Comparison of ENCODE assay signal across 8 mouse cellular contexts in the genomic region with DNA sequence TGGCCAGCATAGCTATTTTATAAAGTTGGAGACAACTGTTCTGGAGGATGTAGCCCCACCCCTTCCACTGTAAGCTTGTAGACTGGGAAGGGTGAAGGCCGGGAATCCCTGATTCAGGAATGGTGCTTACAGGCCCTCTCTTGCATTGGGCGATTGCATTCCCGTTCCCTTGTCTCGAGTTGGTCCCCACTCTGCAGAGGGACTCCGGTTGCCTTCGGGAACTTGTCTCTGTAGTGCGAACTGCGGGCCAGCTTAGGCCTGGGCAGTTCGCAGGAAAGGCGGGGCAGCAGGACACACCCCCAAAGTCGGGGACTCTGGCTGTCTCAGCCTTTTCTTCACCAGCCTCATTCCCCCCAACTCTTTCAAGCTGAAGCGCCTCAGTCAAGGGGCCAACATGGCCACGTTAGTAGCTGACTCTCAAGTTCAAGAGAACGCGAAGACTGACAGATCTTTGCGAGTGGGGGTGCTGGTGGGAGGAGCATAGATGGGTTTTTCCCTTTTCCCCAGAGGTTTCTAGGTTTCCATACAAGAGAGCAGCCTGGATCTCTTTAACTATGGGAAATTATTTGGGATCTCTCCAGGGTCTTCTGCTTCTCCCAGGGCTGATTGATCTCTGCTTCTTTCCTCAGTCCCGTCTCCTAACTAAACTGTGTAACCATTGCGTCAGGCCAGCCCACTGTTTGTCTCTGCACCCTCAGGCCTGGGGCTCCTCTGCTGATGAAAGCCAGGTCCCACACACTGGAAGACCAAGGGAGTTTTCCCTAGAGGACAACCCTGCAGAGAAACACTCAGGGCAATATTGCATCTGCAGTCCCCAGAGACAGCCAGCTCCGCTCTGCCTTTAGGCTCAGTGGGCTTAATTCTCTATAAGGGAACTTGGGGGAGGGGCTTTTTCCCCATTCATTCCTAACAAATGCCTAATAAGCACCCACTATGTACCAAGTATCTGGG. TPM values are rescaled to one million over a fixed set of nuclear protein-coding genes. Genes with fewer than 3 reads are reported as not detected.
DNase-seq lines count a peak whose midpoint lies in the region; ATAC-seq lines count a peak whose summit lies in the region.

No protein-coding gene starts in this region.

- H3K36me3 ChIP-seq in embryonic facial prominence, embryonic 14.5 days (ENCODE audit: control insufficient read depth, insufficient read depth, low read length), result peaks cover 42% of the 10 kb centered on the region
- H3K36me3 ChIP-seq in limb, embryonic 13.5 days, result peaks cover 46% of the 10 kb centered on the region
- peaks cover 19% of the 10 kb centered on the region for H3K36me3 ChIP-seq in midbrain, embryonic 11.5 days (ENCODE audit: control insufficient read depth, insufficient read depth, low read length)

- ATAC-seq in embryonic facial prominence, embryonic 14.5 days (ENCODE audit: low read depth), result peak; percentile 48
- ATAC-seq in limb, embryonic 13.5 days (ENCODE audit: low FRiP score, low read depth), result peak; percentile 64
- peak; percentile 41 for ATAC-seq in midbrain, embryonic 11.5 days (ENCODE audit: low FRiP score)
- no peak; the same call in 1 of the 2 replicates for ATAC-seq in monocyte, adult 5-6 weeks (replicated peaks; ENCODE audit: insufficient number of reproducible peaks, low FRiP score, low TSS enrichment, poor library complexity, severe bottlenecking)

- peaks cover 27% of the 10 kb centered on the region for H3K4me1 ChIP-seq in embryonic facial prominence, embryonic 14.5 days (ENCODE audit: control insufficient read depth, insufficient read depth, low read length)
- H3K4me1 ChIP-seq in limb, embryonic 13.5 days, result peaks cover 44% of the 10 kb centered on the region
- peaks cover 37% of the 10 kb centered on the region for H3K4me1 ChIP-seq in midbrain, embryonic 11.5 days (ENCODE audit: control insufficient read depth, insufficient read depth, low read length)

- DNase-seq in CD8-positive naive resting alpha-beta T cell, adult 2 months (ENCODE audit: low read depth in 2 of 2, low spot score in 2 of 2), result peak; percentile 37 to 49
- DNase-seq in T-cell, adult 2 months (ENCODE audit: low spot score), result peak; percentile 59
- DNase-seq in embryonic facial prominence, embryonic 14.5 days (ENCODE audit: low spot score), result peak; percentile 72
- DNase-seq in heart, postnatal 4 days, result peak; percentile 69
- DNase-seq in midbrain, embryonic 11.5 days (ENCODE audit: low spot score, missing footprints), result peak; percentile 98
- peak; percentile 21 for DNase-seq in telencephalon, adult 2 months (ENCODE audit: low read depth, low spot score)

- WGBS in embryonic facial prominence, embryonic 14.5 days, result 2% methylated on average over 18 of the region's 19 CpGs
- 3% methylated on average over 19 of the region's 19 CpGs for WGBS in limb, embryonic 13.5 days
- WGBS in midbrain, embryonic 11.5 days, result 3% methylated on average over 19 of the region's 19 CpGs

- no peaks in the 10 kb centered on the region for H3K27me3 ChIP-seq in embryonic facial prominence, embryonic 14.5 days (replicated peaks; ENCODE audit: control insufficient read depth, insufficient read depth, low read length)
- no peaks in the 10 kb centered on the region for H3K27me3 ChIP-seq in limb, embryonic 13.5 days
- H3K27me3 ChIP-seq in midbrain, embryonic 11.5 days (ENCODE audit: control insufficient read depth, insufficient read depth, low read length), result no peaks in the 10 kb centered on the region

- H3K9me3 ChIP-seq in embryonic facial prominence, embryonic 14.5 days (ENCODE audit: control insufficient read depth, low read length), result no peaks in the 10 kb centered on the region
- H3K9me3 ChIP-seq in limb, embryonic 13.5 days, result no peaks in the 10 kb centered on the region
- no peaks in the 10 kb centered on the region for H3K9me3 ChIP-seq in midbrain, embryonic 11.5 days (ENCODE audit: control insufficient read depth, low read length)

- H3K4me3 ChIP-seq in embryonic facial prominence, embryonic 14.5 days (ENCODE audit: low read depth, low read length), result peak overlapping the region; percentile 59
- peak overlapping the region; percentile 70 for H3K4me3 ChIP-seq in limb, embryonic 13.5 days
- H3K4me3 ChIP-seq in midbrain, embryonic 11.5 days (ENCODE audit: low read depth, low read length), result peak overlapping the region; percentile 64

- H3K27ac ChIP-seq in embryonic facial prominence, embryonic 14.5 days (replicated peaks; ENCODE audit: low read depth, low read length), result peak overlapping the region; percentile 98
- peak overlapping the region; percentile 85 for H3K27ac ChIP-seq in limb, embryonic 13.5 days
- peak overlapping the region; percentile 42 for H3K27ac ChIP-seq in midbrain, embryonic 11.5 days (ENCODE audit: low read depth, low read length)

- peak overlapping the region; percentile 95 for H3K4me2 ChIP-seq in embryonic facial prominence, embryonic 14.5 days (ENCODE audit: low read depth, low read length)
- peak overlapping the region; percentile 95 for H3K4me2 ChIP-seq in limb, embryonic 13.5 days (replicated peaks)
- H3K4me2 ChIP-seq in midbrain, embryonic 11.5 days, result peak overlapping the region; percentile 93

- H3K9ac ChIP-seq in embryonic facial prominence, embryonic 14.5 days (ENCODE audit: low read depth, low read length), result peak overlapping the region; percentile 68
- H3K9ac ChIP-seq in limb, embryonic 13.5 days, result peak overlapping the region; percentile 69
- peak overlapping the region; percentile 53 for H3K9ac ChIP-seq in midbrain, embryonic 11.5 days (ENCODE audit: low read length)

RNA-seq across cellular contexts. Expression of gene Mbd6, which starts 2.4 kb away (rescaled TPM):
- 15.8 and 17.6 TPM in 2 replicates for polyA plus RNA-seq in embryonic facial prominence, embryonic 14.5 days (2014; fragmentation: Nextera tagmentation; extraction: Ambion mirVana)
- total RNA-seq in heart, postnatal 4 days (2021), result 10 to 100 TPM; 41.7 to 43.2 TPM
- polyA plus RNA-seq in limb, embryonic 13.5 days (2015; fragmentation: Nextera tagmentation; extraction: Ambion mirVana), result 15.0 and 16.7 TPM in 2 replicates
- 12.3 and 16.3 TPM in 2 replicates for polyA plus RNA-seq in midbrain, embryonic 11.5 days (2014; fragmentation: Nextera tagmentation; extraction: Ambion mirVana)
- 4.2 to 15.5 TPM (median 12.1 TPM) in 3 replicates for total RNA-seq in monocyte, adult 5-6 weeks (2017)

RNA-seq across cellular contexts. Expression of gene Mars, which starts 20.4 kb away (rescaled TPM):
- polyA plus RNA-seq in embryonic facial prominence, embryonic 14.5 days (2014; fragmentation: Nextera tagmentation; extraction: Ambion mirVana), result 106 and 108 TPM in 2 replicates
- 10 to 100 TPM; 49.6 to 50.1 TPM for total RNA-seq in heart, postnatal 4 days (2021)
- polyA plus RNA-seq in limb, embryonic 13.5 days (2015; fragmentation: Nextera tagmentation; extraction: Ambion mirVana), result 118 and 122 TPM in 2 replicates
- 185 and 187 TPM in 2 replicates for polyA plus RNA-seq in midbrain, embryonic 11.5 days (2014; fragmentation: Nextera tagmentation; extraction: Ambion mirVana)
- total RNA-seq in monocyte, adult 5-6 weeks (2017), result 56.6 to 72.2 TPM (median 64.5 TPM) in 3 replicates

RNA-seq across cellular contexts. Expression of gene Dctn2, which starts 25.0 kb away (rescaled TPM):
- 166 and 186 TPM in 2 replicates for polyA plus RNA-seq in embryonic facial prominence, embryonic 14.5 days (2014; fragmentation: Nextera tagmentation; extraction: Ambion mirVana)
- 100 to 1,000 TPM; 151 to 159 TPM for total RNA-seq in heart, postnatal 4 days (2021)
- 188 and 192 TPM in 2 replicates for polyA plus RNA-seq in limb, embryonic 13.5 days (2015; fragmentation: Nextera tagmentation; extraction: Ambion mirVana)
- 196 and 206 TPM in 2 replicates for polyA plus RNA-seq in midbrain, embryonic 11.5 days (2014; fragmentation: Nextera tagmentation; extraction: Ambion mirVana)
- total RNA-seq in monocyte, adult 5-6 weeks (2017), result 89.0 to 104 TPM (median 92.1 TPM) in 3 replicates

RNA-seq across cellular contexts. Expression of gene Kif5a, which starts 28.1 kb away (rescaled TPM):
- polyA plus RNA-seq in embryonic facial prominence, embryonic 14.5 days (2014; fragmentation: Nextera tagmentation; extraction: Ambion mirVana), result 13.7 and 14.6 TPM in 2 replicates
- 1 to 10 TPM in 1 of 2 experiments, under 1 TPM in 1; 0.70 to 1.2 TPM for total RNA-seq in heart, postnatal 4 days (2021)
- 4.2 and 4.8 TPM in 2 replicates for polyA plus RNA-seq in limb, embryonic 13.5 days (2015; fragmentation: Nextera tagmentation; extraction: Ambion mirVana)
- 26.3 and 31.1 TPM in 2 replicates for polyA plus RNA-seq in midbrain, embryonic 11.5 days (2014; fragmentation: Nextera tagmentation; extraction: Ambion mirVana)
- 0.19 to 0.48 TPM in 2 of 3 replicates, not detected in the other for total RNA-seq in monocyte, adult 5-6 weeks (2017)

RNA-seq across cellular contexts. Expression of gene Arhgap9, which starts 30.6 kb away (rescaled TPM):
- 3.7 and 4.4 TPM in 2 replicates for polyA plus RNA-seq in embryonic facial prominence, embryonic 14.5 days (2014; fragmentation: Nextera tagmentation; extraction: Ambion mirVana)
- 1 to 10 TPM; 2.0 to 2.9 TPM for total RNA-seq in heart, postnatal 4 days (2021)
- polyA plus RNA-seq in limb, embryonic 13.5 days (2015; fragmentation: Nextera tagmentation; extraction: Ambion mirVana), result 5.2 and 5.4 TPM in 2 replicates
- polyA plus RNA-seq in midbrain, embryonic 11.5 days (2014; fragmentation: Nextera tagmentation; extraction: Ambion mirVana), result 1.1 and 1.4 TPM in 2 replicates
- 101 to 125 TPM (median 109 TPM) in 3 replicates for total RNA-seq in monocyte, adult 5-6 weeks (2017)

Comparison
In these comparisons a context has a peak if more than half of its experiments do, and no peak if none do; other contexts are left out.
1. DNase-seq: peak in every context shown above with its lines; median percentile 98 in midbrain, embryonic 11.5 days; 72 in embryonic facial prominence, embryonic 14.5 days; 69 in heart, postnatal 4 days; 59 in T-cell, adult 2 months; 43 in CD8-positive naive resting alpha-beta T cell, adult 2 months; 21 in telencephalon, adult 2 months.
2. H3K27ac ChIP-seq: peak in every context shown above with its lines; median percentile 98 in embryonic facial prominence, embryonic 14.5 days; 85 in limb, embryonic 13.5 days; 42 in midbrain, embryonic 11.5 days.